Mouse (Mus musculus) heart, postnatal 0 days (tissue): ENCODE results near the gene Traf7. TPM values are rescaled to one million over a fixed set of nuclear protein-coding genes. Genes with fewer than 3 reads are reported as not detected.

Experiments
- ATAC-seq: fragments of 200-750 bp; cut with Nextera tagmentation; 2 replicates; pipeline ENCODE4 v1.8.0; 2017; ENCODE audit warnings: low read depth, moderate number of reproducible peaks, moderate library complexity; ENCODE audit not compliant: insufficient read depth
- DNase-seq: peaks from one replicate; pipeline ENCODE4 v3.0.0-alpha.2; 2016; ENCODE audit warnings: low spot score
- H3K27ac ChIP-seq: fragments of 300-500 bp; sonication (generic); 2 replicates; pipeline ENCODE4 v1.5.1; 2014; ENCODE audit warnings: low read depth, mild to moderate bottlenecking
- H3K27me3 ChIP-seq: fragments of 300-500 bp; sonication (generic); 2 replicates; pipeline ENCODE4 v1.6.1; 2014; ENCODE audit warnings: low read length, mixed read lengths; ENCODE audit not compliant: control insufficient read depth, insufficient read depth
- H3K36me3 ChIP-seq: fragments of 300-500 bp; sonication (generic); replicated peaks from 2 replicates; pipeline ENCODE4 v1.6.1; 2014; ENCODE audit warnings: low read length, mixed read lengths; ENCODE audit not compliant: control insufficient read depth, insufficient read depth
- H3K4me1 ChIP-seq: fragments of 300-500 bp; sonication (generic); 2 replicates; pipeline ENCODE4 v1.6.1; 2014; ENCODE audit warnings: antibody characterized with exemption; ENCODE audit not compliant: control insufficient read depth, insufficient read depth
- H3K4me2 ChIP-seq: fragments of 300-500 bp; sonication (generic); 2 replicates; pipeline ENCODE4 v1.6.1; 2014; ENCODE audit warnings: low read depth, mild to moderate bottlenecking, low read length, moderate library complexity
- H3K4me3 ChIP-seq: fragments of 300-500 bp; sonication (generic); 2 replicates; pipeline ENCODE4 v1.5.1; 2014; ENCODE audit warnings: low read depth, low read length
- H3K9ac ChIP-seq: fragments of 300-500 bp; sonication (generic); replicated peaks from 2 replicates; pipeline ENCODE4 v1.6.1; 2014; ENCODE audit warnings: low read depth, low read length, mixed read lengths
- H3K9me3 ChIP-seq: fragments of 300-500 bp; sonication (generic); replicated peaks from 2 replicates; pipeline ENCODE4 v1.6.1; 2016; ENCODE audit warnings: low read length; ENCODE audit not compliant: control insufficient read depth
- CTCF ChIP-seq: IDR thresholded peaks from 2 replicates; pipeline ENCODE4 v1.5.1; 2016; ENCODE audit warnings: antibody characterized with exemption, control low read depth, low read depth
- EP300 ChIP-seq: IDR thresholded peaks from 2 replicates; pipeline ENCODE4 v1.6.1; 2016; ENCODE audit warnings: antibody characterized with exemption, low read depth
- WGBS: fragments of 180-500 bp; shearing (Covaris S2); extraction: QIAGEN DNeasy Blood & Tissue Kit; methylation state at CpG from one replicate; pipeline ENCODE4 v1.1.7; 2014; 5-methylcytosine and 5-hydroxymethylcytosine counted together
- polyA plus RNA-seq: library from polyadenylated mRNA; unstranded; fragments of >200 nt; fragmentation: Nextera tagmentation; extraction: Ambion mirVana; gene quantifications from 2 replicates; pipeline ENCODE4 v1.2.1, GENCODE M21; 2015
- total RNA-seq: library from RNA; depleted of rRNA; stranded (reverse); fragments of >200 nt; gene quantifications from 2 replicates; pipeline ENCODE4 v1.2.3, GENCODE M21; 2014; ENCODE audit warnings: low replicate concordance

Gene Traf7
- total and polyA plus RNA-seq, 2 experiments from 2014 or later: 48.9 to 281 TPM

DNA sequence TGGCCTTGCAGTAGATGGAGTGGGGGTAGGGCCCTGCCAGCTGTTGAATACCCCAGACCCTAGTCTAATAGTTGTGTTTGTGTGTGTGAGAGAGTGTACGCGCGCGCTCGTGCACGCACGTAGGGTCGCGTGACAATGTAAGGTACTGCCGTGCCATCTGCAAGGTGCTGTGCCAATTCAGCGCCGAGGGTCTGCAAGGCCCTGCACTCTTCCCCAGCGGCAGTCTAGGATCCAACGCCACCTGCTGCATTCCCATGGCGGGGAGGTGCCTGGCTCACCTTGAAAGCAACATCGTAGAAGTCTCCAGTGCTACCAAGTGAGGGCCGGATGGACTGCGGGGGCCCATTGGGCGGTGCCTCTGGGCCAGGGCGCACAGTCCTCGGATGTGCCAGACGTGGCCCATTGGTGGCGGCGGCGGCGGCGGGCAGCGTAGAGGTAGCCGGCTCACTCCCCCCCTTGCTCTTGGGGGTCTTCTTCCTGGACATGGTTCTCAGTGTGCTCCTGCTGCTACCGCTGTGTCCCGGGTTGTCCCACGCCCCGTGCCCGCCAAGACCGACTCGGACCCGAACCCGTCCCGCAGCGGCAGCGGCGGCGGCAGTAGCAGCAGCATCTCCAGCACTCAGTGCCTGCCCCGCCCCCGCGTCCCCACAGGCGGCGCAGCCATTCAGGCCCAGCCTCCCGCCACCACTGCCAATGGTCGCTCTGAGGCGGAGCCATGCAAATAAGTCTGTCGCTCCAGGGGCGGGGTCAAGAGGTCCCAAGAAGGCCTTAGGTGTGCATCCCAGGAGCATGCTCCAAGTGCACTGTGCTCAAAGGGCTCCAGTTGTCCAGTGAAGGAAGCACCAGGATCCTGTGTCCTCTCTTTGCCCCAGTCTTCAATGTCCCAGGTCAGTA, 5.6 kb upstream of the Traf7 start:
- Histone ChIP-seq H3K4me3 (peak overlapping the region; percentile 32), H3K27me3 (no peaks in the 10 kb centered on the region), H3K27ac (no peak overlapping the region), H3K9ac (peak overlapping the region; percentile 9; the same call in 1 of the 2 replicates), H3K9me3 (no peaks in the 10 kb centered on the region), H3K4me1 (peaks cover 19% of the 10 kb centered on the region), H3K36me3 (0 out of 2 replicates have a peak, but pooled peaks cover 7% of the 10 kb centered on the region), H3K4me2 (peak overlapping the region; percentile 63)
- peak; percentile 81 for DNase-seq
- WGBS: 10% methylated on average over 53 of the region's 53 CpGs
- 0 out of 2 replicates have a peak, but pooled peaks have one; percentile 10 for TF ChIP-seq CTCF
- no peak for TF ChIP-seq EP300
- ATAC-seq: peak; percentile 76

DNA sequence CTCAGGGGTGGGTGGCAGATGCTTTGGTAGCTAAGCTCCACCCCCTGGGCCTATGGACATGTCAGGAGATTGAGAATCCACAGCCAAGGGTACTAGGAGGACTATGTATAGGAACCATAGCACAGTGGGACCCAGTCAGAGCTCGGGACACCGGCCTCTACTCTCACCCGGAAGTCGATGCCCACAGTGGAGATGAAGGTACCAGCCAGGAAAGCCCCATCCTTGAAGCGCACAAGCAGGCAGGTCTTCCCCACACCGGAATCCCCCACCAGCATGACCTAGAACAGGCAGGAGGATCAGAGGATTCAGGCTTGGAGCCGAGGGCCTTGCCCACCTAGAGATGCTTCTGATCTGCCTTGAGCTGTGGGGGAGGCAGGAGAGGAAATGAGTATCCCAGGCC, 4.3 kb upstream of the Traf7 start:
- Histone ChIP-seq H3K9me3 (no peaks in the 10 kb centered on the region), H3K4me2 (no peak overlapping the region), H3K9ac (no peak overlapping the region), H3K4me1 (peaks cover 19% of the 10 kb centered on the region), H3K36me3 (0 out of 2 replicates have a peak, but pooled peaks cover 7% of the 10 kb centered on the region), H3K27me3 (no peaks in the 10 kb centered on the region), H3K4me3 (no peak overlapping the region), H3K27ac (no peak overlapping the region)
- no peak for DNase-seq
- TF ChIP-seq EP300: no peak
- TF ChIP-seq CTCF: no peak
- 78% methylated on average over 7 of the region's 7 CpGs for WGBS
- no peak for ATAC-seq

DNA sequence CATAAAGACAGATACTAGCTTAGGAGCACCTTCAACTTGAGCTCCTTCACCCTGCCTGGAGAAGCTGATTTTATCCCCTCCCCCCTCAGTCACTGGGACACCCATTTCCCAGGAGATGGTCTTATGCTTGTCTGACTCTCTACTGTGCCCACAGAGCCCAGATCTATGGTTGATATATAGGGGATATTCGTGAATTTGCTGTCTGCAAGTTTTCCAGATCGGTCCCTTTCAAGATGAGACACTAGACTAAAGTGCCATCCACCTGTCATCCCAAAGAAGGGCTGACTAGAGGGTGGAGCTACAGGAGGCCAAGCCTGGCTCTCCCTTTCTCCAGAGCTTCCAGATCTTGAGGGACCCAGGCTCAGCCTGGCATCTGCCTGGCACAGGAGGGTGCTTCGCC, 3.3 kb upstream of the Traf7 start:
- TF ChIP-seq EP300 (no peak), CTCF (no peak)
- Histone ChIP-seq H3K9me3 (no peaks in the 10 kb centered on the region), H3K4me1 (peaks cover 24% of the 10 kb centered on the region), H3K27ac (no peak overlapping the region), H3K4me3 (no peak overlapping the region), H3K9ac (no peak overlapping the region), H3K27me3 (no peaks in the 10 kb centered on the region), H3K36me3 (0 out of 2 replicates have a peak, but pooled peaks cover 7% of the 10 kb centered on the region), H3K4me2 (no peak overlapping the region)
- 71% methylated on average over 3 of the region's 3 CpGs for WGBS
- DNase-seq (no peak), ATAC-seq (no peak)

DNA sequence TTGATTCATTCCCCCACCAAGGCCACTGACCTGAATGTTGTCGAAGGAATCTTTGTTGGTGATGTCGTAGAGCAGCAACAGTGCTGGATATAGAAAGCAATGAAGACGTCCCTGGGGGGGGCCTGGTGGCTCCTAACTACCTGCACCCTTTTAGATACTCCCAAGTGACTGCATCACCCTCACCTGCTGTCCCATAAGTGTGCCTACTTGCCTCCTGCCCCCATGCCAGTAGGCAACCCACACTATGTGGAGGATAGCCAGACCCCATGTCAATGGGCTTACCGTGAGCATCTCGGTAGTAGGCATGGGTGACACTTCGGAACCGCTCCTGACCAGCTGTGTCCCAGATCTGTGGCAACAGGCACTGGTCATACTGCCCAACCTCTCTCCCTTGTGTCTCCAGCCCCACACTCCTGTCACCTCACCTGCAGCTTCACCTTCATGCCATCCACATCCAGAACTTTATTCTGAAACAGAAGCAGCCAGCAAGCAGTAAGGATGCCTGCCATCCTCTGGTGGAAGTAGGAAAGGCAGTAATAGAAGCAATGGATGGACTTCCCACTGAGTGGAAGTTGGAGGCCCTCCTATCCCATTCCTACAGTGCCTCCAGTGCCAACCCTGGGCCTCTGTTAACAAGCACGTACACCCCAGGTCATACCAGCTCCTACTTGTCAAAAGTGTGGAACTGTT, 2.8 kb upstream of the Traf7 start:
- H3K4me3 ChIP-seq: no peak overlapping the region
- TF ChIP-seq CTCF (peak; percentile 39), EP300 (no peak)
- no peaks in the 10 kb centered on the region for H3K9me3 ChIP-seq
- peaks cover 24% of the 10 kb centered on the region for H3K4me1 ChIP-seq
- no peaks in the 10 kb centered on the region for H3K27me3 ChIP-seq
- no peak overlapping the region for H3K27ac ChIP-seq
- WGBS: 44% methylated on average over 8 of the region's 8 CpGs
- DNase-seq (no peak), ATAC-seq (no peak)
- no peak overlapping the region for H3K9ac ChIP-seq
- no peak overlapping the region for H3K4me2 ChIP-seq
- 0 out of 2 replicates have a peak, but pooled peaks cover 7% of the 10 kb centered on the region for H3K36me3 ChIP-seq

DNA sequence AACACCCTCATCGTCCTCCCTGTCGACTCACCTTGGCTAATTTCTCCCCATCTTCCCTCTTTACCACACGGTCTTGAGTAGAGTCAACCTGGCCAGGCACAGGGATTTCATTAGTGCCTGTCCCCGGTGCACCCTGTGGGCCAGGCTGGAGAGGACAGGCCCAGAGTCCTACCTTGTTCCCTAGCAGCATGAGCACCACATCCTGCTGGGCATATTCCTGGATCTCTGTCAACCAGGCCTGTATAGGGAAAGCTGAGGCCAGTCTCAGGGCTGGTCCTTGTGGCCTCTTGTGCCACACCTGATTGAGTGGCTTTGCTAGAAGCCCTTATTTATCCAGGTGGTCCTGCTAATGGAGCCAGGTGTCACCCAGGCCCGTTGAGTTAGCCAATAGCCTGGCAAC, 2.1 kb upstream of the Traf7 start:
- Histone ChIP-seq H3K4me2 (peak overlapping the region; percentile 87), H3K4me1 (peaks cover 24% of the 10 kb centered on the region), H3K4me3 (no peak overlapping the region), H3K27me3 (no peaks in the 10 kb centered on the region), H3K36me3 (0 out of 2 replicates have a peak, but pooled peaks cover 7% of the 10 kb centered on the region), H3K9ac (peak overlapping the region; percentile 64; the same call in 1 of the 2 replicates), H3K27ac (no peak overlapping the region), H3K9me3 (no peaks in the 10 kb centered on the region)
- TF ChIP-seq EP300 (no peak), CTCF (no peak)
- 34% methylated on average over 5 of the region's 5 CpGs for WGBS
- DNase-seq: no peak
- no peak for ATAC-seq
